Mouse (Mus musculus): ENCODE results near the gene Ptprh.
"Not testable (repeated sequence)": the region's sequence is repeated elsewhere in the genome, so short reads cannot be mapped to it uniquely, and the experiment has no call there.

DNA sequence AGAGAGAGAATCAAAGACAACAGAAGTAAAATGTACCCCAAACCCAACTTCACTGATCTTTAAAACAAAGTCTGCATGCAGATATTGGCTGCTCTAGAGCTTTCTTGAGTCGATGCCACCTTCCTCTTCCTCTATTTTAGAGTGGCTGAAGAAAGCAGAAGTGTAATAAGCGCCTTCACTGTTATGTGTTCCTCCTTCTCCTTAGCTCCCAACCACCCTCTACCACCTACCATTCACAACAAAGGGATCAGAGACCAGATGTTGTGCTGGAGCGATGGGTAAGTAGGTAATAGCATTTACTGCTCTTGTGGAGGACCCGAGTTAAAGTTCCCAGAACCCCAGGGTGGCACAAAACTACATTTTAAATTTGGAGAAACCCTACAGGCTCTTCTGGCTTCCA is 6.8 kb downstream of the Ptprh start:
- not testable (repeated sequence) for TF ChIP-seq POLR2A (IDR thresholded peaks at IDR 0.05; ENCODE audit: borderline replicate concordance, control insufficient read depth, low read depth, low read length); CTCF (IDR thresholded peaks at IDR 0.05; ENCODE audit: control insufficient read depth, insufficient read depth, low read length)

Measured in bone marrow, adult 2 months (tissue).